Mouse (Mus musculus): ENCODE results near the gene Zfp983. TPM values are rescaled to one million over a fixed set of nuclear protein-coding genes. Genes with fewer than 3 reads are reported as not detected.

Zfp983 gene
- 4.0 TPM for polyA plus RNA-seq (2017; shearing (Covaris generic))

GRCm38 (mm10) chr17:21650364-21650907, at the start of gene Zfp983:
Zfp983 (plus strand) TSS chr17:21650624.

DNA sequence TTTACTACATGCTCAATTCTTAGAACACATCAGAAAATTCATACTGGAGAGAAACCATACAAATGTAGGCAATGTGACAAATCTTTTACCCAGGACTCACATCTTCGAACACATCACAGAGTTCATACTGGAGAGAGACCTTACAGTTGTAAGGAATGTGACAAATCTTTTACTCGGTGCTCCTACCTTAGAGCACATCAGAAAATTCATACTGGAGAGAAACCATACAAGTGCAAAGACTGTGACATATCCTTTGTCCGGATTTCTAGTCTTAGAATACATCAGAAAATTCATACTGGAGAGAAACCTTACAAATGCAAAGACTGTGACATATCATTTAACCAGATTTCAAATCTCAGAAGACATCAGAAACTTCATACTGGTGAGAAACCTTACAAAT, 41.1 kb downstream of the Zfp983 start, which contains the start of gene Gm10226:
Gene Gm10226 (plus strand): TSS at position 301 of the 400 bp plus-strand sequence.

DNA sequence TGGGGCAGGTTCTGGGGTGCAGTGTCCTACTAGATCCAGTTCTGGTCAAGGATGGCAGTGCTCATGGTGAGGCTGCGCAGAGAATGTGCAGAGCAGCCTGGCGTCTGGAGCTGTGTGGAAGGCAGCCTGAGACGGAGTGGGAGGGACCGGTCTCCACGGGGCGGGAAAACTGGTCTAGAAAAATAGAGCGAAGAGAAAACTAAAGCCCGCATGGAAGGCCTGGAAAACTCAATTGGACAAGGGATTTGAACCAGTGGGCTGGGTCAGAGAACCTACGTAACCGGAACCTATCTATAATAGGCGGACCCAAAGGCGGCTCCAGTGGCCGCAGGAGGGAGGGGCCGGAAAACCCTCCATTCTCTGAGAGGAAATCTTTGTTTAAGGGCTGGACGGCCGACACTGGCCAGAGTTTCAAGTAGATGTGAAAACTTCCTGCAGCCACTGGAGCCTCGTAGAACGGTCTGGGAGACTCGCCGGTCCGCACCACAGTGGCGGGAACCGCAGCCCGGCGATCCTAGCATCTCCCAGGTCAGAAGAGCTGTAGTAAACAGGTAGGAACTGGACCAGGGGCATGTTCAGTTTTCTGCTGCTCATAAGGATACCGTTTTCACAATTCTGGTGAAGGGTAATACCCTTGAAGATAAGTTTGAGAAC, 57.0 kb downstream of the Zfp983 start, which contains the start of gene Zfp760:
Gene Zfp760 (plus strand): TSS at position 399 of the 654 bp plus-strand sequence.

Other genes with a start within 250 kb of the Zfp983 start
- 3.8 TPM for gene Zfp54, start 227.4 kb upstream of the Zfp983 start, polyA plus RNA-seq (2017; shearing (Covaris generic))
- 57.7 TPM for gene Zfp51, start 200.2 kb upstream of the Zfp983 start, polyA plus RNA-seq (2017; shearing (Covaris generic))
- gene Zfp53, start 161.6 kb upstream of the Zfp983 start, polyA plus RNA-seq (2017; shearing (Covaris generic)): 79.1 TPM
- 9.0 TPM for gene Zfp52, start 115.1 kb upstream of the Zfp983 start, polyA plus RNA-seq (2017; shearing (Covaris generic))
- 0.56 TPM for gene Zfp948, start 83.6 kb upstream of the Zfp983 start, polyA plus RNA-seq (2017; shearing (Covaris generic))
- gene Gm10226, start 41.2 kb downstream of the Zfp983 start, polyA plus RNA-seq (2017; shearing (Covaris generic)): 6.8 TPM
- 0.56 TPM for gene Zfp760, start 57.1 kb downstream of the Zfp983 start, polyA plus RNA-seq (2017; shearing (Covaris generic))
- 0.40 TPM for gene Zfp229, start 80.2 kb downstream of the Zfp983 start, polyA plus RNA-seq (2017; shearing (Covaris generic))
- 0.32 TPM for gene Zfp820, start 195.1 kb downstream of the Zfp983 start, polyA plus RNA-seq (2017; shearing (Covaris generic))

Measured in naive thymus-derived CD4-positive, alpha-beta T cell, adult 5 months (primary cell).